Mouse (Mus musculus): Measurements from ENCODE around the gene 9230113P08Rik.
A peak's percentile ranks its signal among the peaks of the same experiment; 100 is the strongest.
"Not testable (repeated sequence)": the region's sequence is repeated elsewhere in the genome, so short reads cannot be mapped to it uniquely, and the experiment has no call there.

Gene 9230113P08Rik

GRCm38 (mm10) chr9:35908123-35908522 lies at the start of gene 9230113P08Rik:
TSS of gene 9230113P08Rik (plus strand) at chr9:35908423.
- not testable (repeated sequence) for DNase-seq (ENCODE audit: low spot score)

- peak; percentile 25 for DNase-seq (ENCODE audit: low spot score)
These were observed 15.1 kb upstream of the 9230113P08Rik start for GRCm38 (mm10) chr9:35893112-35893511.

GRCm38 (mm10) chr9:35904494-35904893 lies 3.7 kb upstream of the 9230113P08Rik start:
- DNase-seq (ENCODE audit: low spot score) = peak; percentile 26

GRCm38 (mm10) chr9:35930817-35931216 lies 22.6 kb downstream of the 9230113P08Rik start:
- DNase-seq (ENCODE audit: low spot score) = no peak

Measured in layer of hippocampus, adult 11-12 months (tissue).